Mouse (Mus musculus): Measurements from ENCODE around the gene Vpreb1.

Vpreb1 gene

DNA sequence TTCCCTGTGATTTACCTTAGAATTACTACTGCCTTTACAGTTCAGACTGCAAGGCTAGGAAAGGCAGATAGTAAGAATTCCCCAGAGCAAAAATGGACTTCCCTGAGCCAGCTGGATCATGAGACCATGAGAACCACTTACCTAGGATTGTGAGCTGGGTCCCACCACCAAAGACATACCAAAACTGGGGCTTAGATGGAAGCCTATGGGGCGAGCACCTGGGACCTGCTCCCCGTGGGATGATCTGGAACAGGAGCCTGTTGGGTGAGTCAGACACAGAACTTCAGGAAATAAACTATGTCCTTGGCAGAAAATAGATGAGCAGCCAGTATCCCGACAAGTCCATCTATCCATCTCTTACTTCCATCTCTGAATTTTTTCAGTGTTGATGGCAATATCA lies 8.4 kb downstream of the Vpreb1 start:
- in situ Hi-C loops (cut with MboI; ENCODE audit: unreplicated experiment in 2 of 2) = loop anchor here (5.0 to 25.0 kb wide), 8 partner anchors 35 to 1383 kb away; partner anchors contain the start of genes Ppm1f (in 2 of the 2), Mapk1 (in 1 of the 2), Mzt2 (in 1 of the 2) and Ranbp1 (in 1 of the 2)

DNA sequence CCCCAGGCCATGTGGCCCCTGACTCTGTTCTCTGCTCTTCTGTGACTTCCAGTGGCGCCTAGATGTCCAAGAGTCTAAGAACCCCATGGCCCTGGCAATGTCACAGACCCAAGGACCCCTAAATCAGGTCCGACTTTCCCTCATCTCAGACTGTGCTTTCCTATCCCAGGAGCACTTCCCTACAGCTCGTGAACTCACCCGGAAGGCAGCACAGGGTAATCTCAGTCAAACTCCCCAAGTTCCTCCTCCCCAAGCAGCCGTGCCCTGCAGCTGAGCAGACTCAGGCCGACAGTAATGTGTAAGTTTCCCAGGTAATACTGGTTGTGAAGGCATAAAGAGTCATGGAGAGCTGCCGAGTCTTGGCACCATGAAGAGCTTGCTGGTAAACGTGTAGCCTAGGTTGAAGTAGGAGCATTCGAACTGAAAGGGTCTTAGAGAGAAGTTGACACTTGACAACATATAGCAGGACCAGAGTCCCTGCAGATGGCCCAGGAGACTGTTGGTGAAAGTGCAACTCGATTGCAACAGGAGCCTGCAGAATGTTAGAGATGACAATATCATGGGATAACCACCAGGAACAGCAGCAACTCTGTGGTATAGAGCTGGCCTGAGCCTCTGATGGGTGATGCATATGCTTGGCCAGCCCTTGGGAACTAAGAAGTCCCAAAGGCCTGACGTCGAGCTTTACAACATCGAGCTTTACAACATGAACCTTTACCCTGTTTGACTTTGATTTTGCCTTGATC lies 13.7 kb downstream of the Vpreb1 start:
- in situ Hi-C loops (cut with MboI; ENCODE audit: unreplicated experiment in 2 of 2) = loop anchor here (25.0 kb wide), 2 partner anchors 995 to 1270 kb away; partner anchors contain the start of gene Mzt2 (in 1 of the 2)

DNA sequence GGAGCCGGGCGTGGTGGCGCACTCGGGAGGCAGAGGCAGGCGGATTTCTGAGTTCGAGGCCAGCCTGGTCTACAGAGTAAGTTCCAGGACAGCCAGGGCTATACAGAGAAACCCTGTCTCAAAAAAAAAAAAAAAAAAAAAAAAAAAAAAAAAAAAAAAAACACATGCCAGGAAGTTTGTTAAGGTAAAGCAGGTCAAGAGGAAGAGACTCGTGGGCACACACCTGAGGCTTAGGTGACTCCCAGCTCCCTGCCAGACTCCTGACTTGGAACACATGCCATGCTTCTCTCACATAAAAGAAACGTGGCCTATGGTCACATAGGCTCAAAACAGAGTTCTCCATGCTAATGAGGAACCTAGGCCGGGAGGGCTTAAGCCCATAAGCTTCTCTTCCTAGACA lies 14.6 kb downstream of the Vpreb1 start:
- in situ Hi-C loops (cut with MboI; ENCODE audit: unreplicated experiment in 2 of 2) = loop anchor here (25.0 kb wide), 2 partner anchors 994 to 1269 kb away; partner anchors contain the start of gene Mzt2 (in 1 of the 2)

DNA sequence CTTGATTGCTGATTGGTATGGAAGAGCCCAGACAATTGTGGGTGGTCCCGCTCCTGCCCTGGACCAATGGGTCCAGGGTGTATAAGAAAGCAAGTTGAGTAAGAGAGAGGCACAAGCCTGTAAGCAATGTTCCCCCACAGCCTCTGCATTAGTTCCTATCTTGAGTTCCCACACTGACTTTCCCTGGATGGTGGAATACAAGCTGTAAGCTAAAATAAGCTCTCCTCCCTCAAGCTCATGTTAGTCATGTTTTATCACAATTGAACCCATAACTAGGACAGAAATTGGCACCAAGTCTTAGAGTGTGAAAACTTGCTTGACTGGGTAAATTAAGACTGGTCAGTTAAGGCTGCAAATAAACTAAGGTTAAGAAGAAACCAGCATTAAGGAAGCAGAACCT lies 15.1 kb downstream of the Vpreb1 start:
- in situ Hi-C loops (cut with MboI; ENCODE audit: unreplicated experiment in 2 of 2) = loop anchor here (25.0 kb wide), 2 partner anchors 993 to 1268 kb away; partner anchors contain the start of gene Mzt2 (in 1 of the 2)

DNA sequence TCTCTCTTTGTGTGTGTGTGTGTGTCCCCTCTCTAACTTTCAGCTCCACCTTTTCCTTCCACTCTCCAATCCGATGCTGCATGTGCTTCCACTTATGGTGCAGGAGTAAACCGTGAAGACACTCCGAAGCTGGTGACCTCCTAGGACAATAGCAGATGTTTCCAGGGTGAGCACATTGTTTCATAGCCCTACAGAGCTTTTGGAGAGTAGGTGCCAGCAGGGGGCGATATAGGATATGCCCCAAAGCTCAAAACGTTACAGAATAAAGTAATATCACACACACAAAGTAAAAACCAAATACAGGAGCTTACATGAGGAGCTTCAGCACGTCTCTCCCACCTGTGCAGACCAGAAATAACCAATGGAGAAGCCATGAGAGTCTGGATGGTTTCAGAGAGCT lies 15.8 kb downstream of the Vpreb1 start:
- in situ Hi-C loops (cut with MboI; ENCODE audit: unreplicated experiment in 2 of 2) = loop anchor here (5.0 to 25.0 kb wide), 3 partner anchors 548 to 1268 kb away; partner anchors contain the start of gene Mzt2 (in 1 of the 2)

DNA sequence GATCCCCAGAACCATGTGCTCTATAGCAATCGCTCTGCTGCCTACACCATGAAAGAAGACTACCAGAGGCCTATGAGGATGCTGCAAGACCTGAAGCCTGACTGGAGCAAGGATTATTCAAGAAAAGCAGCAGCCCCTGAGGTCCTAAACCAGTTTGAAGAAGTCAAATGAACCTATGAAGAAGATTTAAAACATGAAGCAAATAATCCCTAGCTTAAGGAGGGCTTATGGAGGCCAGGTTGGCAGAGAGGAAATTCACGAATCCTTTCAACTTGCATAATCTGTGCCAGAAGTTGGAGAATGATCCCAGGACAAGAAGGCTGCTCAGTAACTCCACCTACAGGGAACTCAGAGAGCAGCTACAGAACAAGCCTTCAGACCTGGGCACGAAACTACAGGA lies 18.2 kb downstream of the Vpreb1 start:
- in situ Hi-C loops (cut with MboI; ENCODE audit: unreplicated experiment in 2 of 2) = loop anchor here (5.0 to 25.0 kb wide), 3 partner anchors 545 to 1265 kb away; partner anchors contain the start of gene Mzt2 (in 1 of the 2)

DNA sequence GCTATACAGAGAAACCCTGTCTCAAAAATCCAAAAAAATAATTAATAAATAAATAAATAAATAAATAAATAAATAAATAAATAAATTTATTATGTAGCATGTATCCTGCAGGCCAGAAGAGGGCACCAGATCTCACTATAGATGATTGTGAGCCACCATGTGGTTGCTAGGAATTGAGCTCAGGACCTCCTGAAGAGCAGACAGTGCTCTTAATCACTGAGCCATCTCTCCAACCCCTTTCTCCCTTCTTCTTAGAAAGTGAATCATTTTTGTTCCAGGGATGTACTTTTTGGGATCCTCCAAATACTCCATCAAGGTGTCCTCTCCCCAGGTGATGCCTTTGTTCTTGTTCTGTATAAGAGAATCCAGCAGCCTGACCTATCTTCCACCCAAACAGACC lies 21.4 kb downstream of the Vpreb1 start:
- in situ Hi-C loops (cut with MboI; ENCODE audit: unreplicated experiment in 2 of 2) = loop anchor here in 1 of 2 experiments (10.0 kb wide), 1 partner anchor 244 kb away; the partner anchor contains the start of gene Fgd4

DNA sequence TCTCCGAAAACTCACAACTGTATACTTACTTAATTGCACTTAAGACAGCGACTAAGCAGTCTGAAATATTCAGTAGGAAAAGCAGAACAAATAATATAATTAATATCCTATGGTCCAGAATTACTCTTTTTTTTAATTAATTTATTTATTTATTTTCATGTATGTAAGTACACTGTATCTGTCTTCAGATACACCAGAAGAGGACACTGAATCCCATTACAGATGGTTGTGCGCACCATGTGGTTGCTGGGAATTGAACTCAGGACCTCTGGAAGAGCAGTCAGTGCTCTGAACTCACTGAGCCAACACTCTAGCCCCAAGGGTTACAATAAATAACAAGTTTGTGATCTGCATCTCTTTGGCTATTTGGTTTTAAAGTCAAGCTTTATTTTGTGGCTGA lies 41.0 kb downstream of the Vpreb1 start:
- in situ Hi-C loops (cut with MboI; ENCODE audit: unreplicated experiment in 2 of 2) = no loop called here

DNA sequence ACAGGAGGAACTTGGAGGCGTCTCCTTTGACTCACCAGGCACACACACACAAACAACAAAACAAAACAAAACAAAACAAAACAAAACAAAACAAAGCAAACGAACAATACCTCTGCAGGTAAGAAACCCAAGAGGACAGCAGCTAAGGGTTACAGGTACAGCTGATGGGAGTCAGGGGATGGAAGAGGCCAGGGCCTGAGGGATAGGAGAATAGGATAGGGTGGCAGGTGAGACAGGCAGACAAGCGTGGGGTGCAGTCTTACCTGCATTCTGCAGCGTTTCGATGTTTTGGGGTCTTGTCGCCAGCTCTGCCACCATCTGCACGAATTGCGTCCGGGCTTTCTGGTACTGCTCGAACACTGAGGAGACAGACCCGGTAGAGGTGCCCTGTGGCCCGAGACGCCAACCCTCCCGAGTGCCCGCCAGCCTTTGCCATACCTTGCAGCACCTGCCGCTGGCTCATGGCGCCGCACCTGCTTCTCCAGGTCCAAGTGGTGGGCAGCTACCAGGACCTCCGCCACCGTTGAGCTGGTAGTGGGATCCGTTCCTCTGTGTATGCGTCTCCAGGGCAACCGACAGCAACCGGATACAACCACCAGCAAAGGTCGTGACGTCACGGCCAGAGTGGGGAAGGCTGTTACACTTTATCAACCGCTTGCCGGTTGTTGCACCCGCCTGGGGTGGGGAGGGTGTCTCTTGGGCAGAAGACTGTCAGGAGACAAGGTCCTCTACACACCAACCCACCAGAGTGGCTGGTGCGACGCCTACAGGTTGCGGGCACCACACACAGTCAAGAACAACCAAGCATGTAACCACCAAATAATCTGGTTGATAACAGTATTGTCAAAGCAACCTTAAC lies 41.7 kb downstream of the Vpreb1 start, which contains the start of gene Spag6l:
Spag6l (minus strand) TSS at position 700 of the 859 bp plus-strand sequence.
- in situ Hi-C loops (cut with MboI; ENCODE audit: unreplicated experiment in 2 of 2) = no loop called here

DNA sequence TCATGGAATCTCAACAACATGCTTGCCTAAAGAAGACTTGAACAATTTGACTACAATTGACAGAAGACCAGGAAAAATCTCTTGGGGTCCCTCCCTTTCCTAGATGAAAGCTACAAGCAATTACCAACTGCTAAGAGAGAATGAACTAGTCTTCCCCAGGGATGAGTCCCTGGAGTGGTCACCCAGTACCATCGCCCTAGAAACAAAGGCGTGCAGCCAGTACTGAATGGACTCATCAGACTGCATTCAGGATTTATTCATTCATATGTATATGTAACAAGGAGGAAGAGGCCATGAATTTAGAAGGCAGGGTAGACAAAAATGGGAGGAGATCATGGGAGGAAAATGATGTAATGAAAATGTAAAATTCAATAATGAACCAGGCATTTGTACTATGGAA lies 44.4 kb downstream of the Vpreb1 start:
- in situ Hi-C loops (cut with MboI; ENCODE audit: unreplicated experiment in 2 of 2) = no loop called here

DNA sequence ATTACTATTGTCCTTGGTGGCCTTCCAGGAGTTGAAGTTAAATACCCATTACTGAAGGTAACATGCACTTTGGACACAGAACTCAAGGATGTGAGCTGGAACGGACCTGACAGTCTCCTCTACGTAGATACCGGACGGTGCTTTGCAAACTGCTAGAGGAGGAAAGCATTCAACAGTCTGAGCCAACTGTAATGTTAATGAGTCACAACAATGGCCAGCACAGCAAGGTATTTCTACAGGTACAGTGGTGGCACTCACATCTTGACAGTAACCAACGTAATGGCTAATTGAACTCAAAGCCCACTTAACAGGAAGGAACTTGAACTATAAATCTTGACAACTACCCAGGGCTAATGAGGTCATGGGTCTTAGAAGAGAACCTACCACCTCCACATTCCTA lies 45.2 kb downstream of the Vpreb1 start:
- in situ Hi-C loops (cut with MboI; ENCODE audit: unreplicated experiment in 2 of 2) = no loop called here
